Mouse (Mus musculus): ENCODE measurements at regions not wholly inside any gene's neighbourhood (a gene's known extent, or its start where the extent isn't known, plus 50 kb on each side); places are given as distances from the start of the nearest gene placed in this dataset.

GRCm38 (mm10) chr6:99800324-99800723 is 74.1 kb upstream of the Prok2 start:
- Histone ChIP-seq H3K9me3 (replicated peaks) (no peaks in the 10 kb centered on the region), H3K4me3 (no peak overlapping the region), H3K27ac (ENCODE audit: poor library complexity, severe bottlenecking) (no peak overlapping the region), H3K9ac (no peak overlapping the region), H3K4me1 (replicated peaks) (peaks cover 32% of the 10 kb centered on the region), H3K4me2 (peak overlapping the region; percentile 18), H3K27me3 (replicated peaks) (peaks cover 19% of the 10 kb centered on the region), H3K36me3 (no peaks in the 10 kb centered on the region)
- WGBS: 28% methylated on average over 14 of the region's 14 CpGs
- no peak for ATAC-seq (ENCODE audit: insufficient number of reproducible peaks, low FRiP score)

- Histone ChIP-seq H3K36me3 (no peaks in the 10 kb centered on the region), H3K4me3 (no peak overlapping the region), H3K4me2 (no peak overlapping the region), H3K9ac (no peak overlapping the region), H3K4me1 (replicated peaks) (peaks cover 23% of the 10 kb centered on the region), H3K27ac (ENCODE audit: poor library complexity, severe bottlenecking) (no peak overlapping the region), H3K9me3 (replicated peaks) (no peaks in the 10 kb centered on the region), H3K27me3 (replicated peaks) (peaks cover 31% of the 10 kb centered on the region)
- WGBS: 86% methylated on average over 12 of the region's 12 CpGs
- no peak for ATAC-seq (ENCODE audit: insufficient number of reproducible peaks, low FRiP score)
Measured at GRCm38 (mm10) chr6:99796390-99796789, 70.2 kb upstream of the Prok2 start.

- Histone ChIP-seq H3K4me3 (no peak overlapping the region), H3K27me3 (replicated peaks) (peaks cover 27% of the 10 kb centered on the region), H3K4me1 (replicated peaks) (no peaks in the 10 kb centered on the region), H3K27ac (ENCODE audit: poor library complexity, severe bottlenecking) (no peak overlapping the region), H3K9me3 (replicated peaks) (no peaks in the 10 kb centered on the region), H3K36me3 (no peaks in the 10 kb centered on the region), H3K9ac (no peak overlapping the region), H3K4me2 (no peak overlapping the region)
- ATAC-seq (ENCODE audit: insufficient number of reproducible peaks, low FRiP score): no peak
- WGBS: 57% methylated on average over 10 of the region's 10 CpGs
Measured at GRCm38 (mm10) chr6:99793546-99793945, 67.4 kb upstream of the Prok2 start.

GRCm38 (mm10) chr6:99792353-99792752 is 66.2 kb upstream of the Prok2 start:
- Histone ChIP-seq H3K4me3 (no peak overlapping the region), H3K4me1 (replicated peaks) (no peaks in the 10 kb centered on the region), H3K27me3 (replicated peaks) (peaks cover 25% of the 10 kb centered on the region), H3K27ac (ENCODE audit: poor library complexity, severe bottlenecking) (no peak overlapping the region), H3K36me3 (no peaks in the 10 kb centered on the region), H3K9ac (no peak overlapping the region), H3K9me3 (replicated peaks) (no peaks in the 10 kb centered on the region), H3K4me2 (no peak overlapping the region)
- ATAC-seq (ENCODE audit: insufficient number of reproducible peaks, low FRiP score): no peak
- 72% methylated on average over 10 of the region's 10 CpGs for WGBS

- no peaks in the 10 kb centered on the region for H3K9me3 ChIP-seq (replicated peaks)
- no peak overlapping the region for H3K4me2 ChIP-seq
- WGBS: 79% methylated on average over 7 of the region's 7 CpGs
- H3K4me1 ChIP-seq (replicated peaks): 0 out of 2 replicates have a peak, but pooled peaks cover 5% of the 10 kb centered on the region
- 0 out of 2 replicates have a peak, but pooled peaks cover 2% of the 10 kb centered on the region for H3K27me3 ChIP-seq (replicated peaks)
- no peak overlapping the region for H3K4me3 ChIP-seq
- no peak overlapping the region for H3K27ac ChIP-seq (ENCODE audit: poor library complexity, severe bottlenecking)
- H3K9ac ChIP-seq: no peak overlapping the region
- ATAC-seq (ENCODE audit: insufficient number of reproducible peaks, low FRiP score): no peak
- no peaks in the 10 kb centered on the region for H3K36me3 ChIP-seq
Measured at GRCm38 (mm10) chr6:99786977-99787376, 60.8 kb upstream of the Prok2 start.

- no peak overlapping the region for H3K9ac ChIP-seq
- WGBS: 74% methylated on average over 6 of the region's 6 CpGs
- no peak for ATAC-seq (ENCODE audit: insufficient number of reproducible peaks, low FRiP score)
Measured at GRCm38 (mm10) chr6:99785212-99785611, 59.0 kb upstream of the Prok2 start.

GRCm38 (mm10) chr6:99784804-99785203 is 58.6 kb upstream of the Prok2 start:
- Histone ChIP-seq H3K27ac (ENCODE audit: poor library complexity, severe bottlenecking) (no peak overlapping the region), H3K9ac (no peak overlapping the region), H3K36me3 (no peaks in the 10 kb centered on the region), H3K9me3 (replicated peaks) (no peaks in the 10 kb centered on the region), H3K4me2 (no peak overlapping the region), H3K27me3 (replicated peaks) (0 out of 2 replicates have a peak, but pooled peaks cover 6% of the 10 kb centered on the region), H3K4me3 (no peak overlapping the region), H3K4me1 (replicated peaks) (0 out of 2 replicates have a peak, but pooled peaks cover 5% of the 10 kb centered on the region)
- no peak for ATAC-seq (ENCODE audit: insufficient number of reproducible peaks, low FRiP score)
- WGBS: 74% methylated on average over 3 of the region's 3 CpGs

More at GRCm38 (mm10) chr6:99785212-99785611, 59.0 kb upstream of the Prok2 start:
- 0 out of 2 replicates have a peak, but pooled peaks cover 5% of the 10 kb centered on the region for H3K4me1 ChIP-seq (replicated peaks)
- no peak overlapping the region for H3K4me2 ChIP-seq
- no peak overlapping the region for H3K27ac ChIP-seq (ENCODE audit: poor library complexity, severe bottlenecking)
- H3K9me3 ChIP-seq (replicated peaks): no peaks in the 10 kb centered on the region
- H3K27me3 ChIP-seq (replicated peaks): 0 out of 2 replicates have a peak, but pooled peaks cover 4% of the 10 kb centered on the region
- H3K36me3 ChIP-seq: no peaks in the 10 kb centered on the region
- H3K4me3 ChIP-seq: no peak overlapping the region

- no peaks in the 10 kb centered on the region for H3K9me3 ChIP-seq (replicated peaks)
- ATAC-seq (ENCODE audit: insufficient number of reproducible peaks, low FRiP score): no peak
- H3K27ac ChIP-seq (ENCODE audit: poor library complexity, severe bottlenecking): no peak overlapping the region
- no peak overlapping the region for H3K4me3 ChIP-seq
- peaks cover 7% of the 10 kb centered on the region for H3K4me1 ChIP-seq (replicated peaks)
- H3K36me3 ChIP-seq: no peaks in the 10 kb centered on the region
- H3K9ac ChIP-seq: no peak overlapping the region
- 64% methylated on average over 8 of the region's 8 CpGs for WGBS
- H3K4me2 ChIP-seq: no peak overlapping the region
- peaks cover 11% of the 10 kb centered on the region; the same call in 1 of the 2 replicates for H3K27me3 ChIP-seq (replicated peaks)
Measured at GRCm38 (mm10) chr6:99784285-99784684, 58.1 kb upstream of the Prok2 start.

- Histone ChIP-seq H3K4me1 (replicated peaks) (peaks cover 12% of the 10 kb centered on the region), H3K27ac (ENCODE audit: poor library complexity, severe bottlenecking) (no peak overlapping the region), H3K9me3 (replicated peaks) (no peaks in the 10 kb centered on the region), H3K4me3 (no peak overlapping the region), H3K36me3 (no peaks in the 10 kb centered on the region), H3K27me3 (replicated peaks) (peaks cover 12% of the 10 kb centered on the region; the same call in 1 of the 2 replicates), H3K4me2 (no peak overlapping the region), H3K9ac (no peak overlapping the region)
- no peak for ATAC-seq (ENCODE audit: insufficient number of reproducible peaks, low FRiP score)
- 73% methylated on average over 2 of the region's 2 CpGs for WGBS
Measured at GRCm38 (mm10) chr6:99782996-99783395, 56.8 kb upstream of the Prok2 start.

Data from heart, embryonic 12.5 days (tissue).